Mouse (Mus musculus) hematopoietic multipotent progenitor cell, adult 10-12 weeks (in vitro differentiated cells): ENCODE data around the gene Unc79. TPM values are rescaled to one million over a fixed set of nuclear protein-coding genes. Genes with fewer than 3 reads are reported as not detected.

ENCODE experiments used
- polyA plus RNA-seq: library from polyadenylated mRNA; stranded (reverse); fragments of >175 nt; gene quantifications from 2 replicates; pipeline ENCODE4 v1.2.3, GENCODE M21; 2012; ENCODE audit warnings: low replicate concordance

Unc79 gene
- polyA plus RNA-seq = not detected in 2 replicates

GRCm38 (mm10) chr12:102948778-102949394 lies at the start of gene Unc79:
Gene Unc79 (plus strand): TSS chr12:102948859.

GRCm38 (mm10) chr12:102899091-102899490 lies 49.6 kb upstream of the Unc79 start, which contains the start of gene Cox8c:
Gene Cox8c (plus strand): TSS chr12:102899316.

Other genes starting within 250 kb of the Unc79 start
- gene Itpk1, start 243.9 kb upstream of the Unc79 start, polyA plus RNA-seq = 26.0 and 34.0 TPM in 2 replicates
- 0.67 and 1.6 TPM in 2 replicates for gene Moap1, start 205.2 kb upstream of the Unc79 start, polyA plus RNA-seq
- 2.1 and 2.4 TPM in 2 replicates for gene Tmem251, start 205.1 kb upstream of the Unc79 start, polyA plus RNA-seq
- 0.90 and 9.3 TPM in 2 replicates for gene Gm28051, start 191.1 kb upstream of the Unc79 start, polyA plus RNA-seq
- gene Gon7, start 191.1 kb upstream of the Unc79 start, polyA plus RNA-seq = 5.5 and 9.2 TPM in 2 replicates
- gene Ubr7, start 190.9 kb upstream of the Unc79 start, polyA plus RNA-seq = 9.1 and 13.0 TPM in 2 replicates
- gene Gm20604, start 190.2 kb upstream of the Unc79 start, polyA plus RNA-seq = 0.77 and 0.86 TPM in 2 replicates
- gene Btbd7, start 70.4 kb upstream of the Unc79 start, polyA plus RNA-seq = 4.1 and 4.4 TPM in 2 replicates
- not detected in 2 replicates for gene Cox8c, start 49.5 kb upstream of the Unc79 start, polyA plus RNA-seq